Mouse (Mus musculus): ENCODE measurements at regions not wholly inside any gene's neighbourhood (a gene's known extent, or its start where the extent isn't known, plus 50 kb on each side); places are given as distances from the start of the nearest gene placed in this dataset.

DNA sequence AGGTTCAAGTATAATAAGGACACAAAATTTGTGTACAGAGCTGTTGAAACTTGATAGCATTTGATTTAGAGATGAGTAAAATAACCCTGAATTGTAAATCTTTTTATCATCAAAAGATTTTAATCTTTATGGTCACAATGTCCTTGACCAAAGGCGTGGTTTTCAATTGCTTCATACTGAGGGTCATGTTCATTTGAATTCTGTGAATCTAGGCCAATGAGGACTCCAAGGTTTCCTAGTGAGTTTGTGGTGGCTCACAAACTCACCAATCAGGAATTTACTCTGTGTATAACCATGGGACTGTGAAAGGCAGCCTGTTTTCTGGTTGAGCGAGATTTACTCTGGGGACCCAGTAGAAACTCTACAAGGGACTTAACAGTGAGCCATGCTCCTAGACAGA, 1269.2 kb downstream of the Gsdmc2 start:
- TF ChIP-seq CTCF (IDR thresholded peaks at IDR 0.05; ENCODE audit: low read depth, low read length) = no peak
- no peak for TF ChIP-seq EP300 (IDR thresholded peaks at IDR 0.05; ENCODE audit: insufficient read depth, low read depth, low read length)
